Mouse (Mus musculus) yolk sac, embryonic 10.5 days (tissue): ENCODE measurements around the gene G430095P16Rik.

Source experiments
- DNase-seq: peaks from one replicate; pipeline ENCODE4 v3.0.0-alpha.2; 2017; ENCODE audit warnings: low spot score

The G430095P16Rik gene

GRCm38 (mm10) chr8:84723571-84723900 is 729 bp downstream of the G430095P16Rik start:
- peak; percentile 54 for DNase-seq

GRCm38 (mm10) chr8:84724683-84725082 is 1.9 kb downstream of the G430095P16Rik start:
- DNase-seq, result no peak

- no peak for DNase-seq
These were observed 2.6 kb downstream of the G430095P16Rik start for GRCm38 (mm10) chr8:84725246-84725940.

- no peak for DNase-seq
These were observed 3.1 kb downstream of the G430095P16Rik start for GRCm38 (mm10) chr8:84725941-84726259.

GRCm38 (mm10) chr8:84728474-84728873 is 5.7 kb downstream of the G430095P16Rik start:
- DNase-seq, result no peak

GRCm38 (mm10) chr8:84729921-84730362 is 7.1 kb downstream of the G430095P16Rik start:
- no peak for DNase-seq

- DNase-seq, result peak; percentile 46
These were observed 7.9 kb downstream of the G430095P16Rik start for GRCm38 (mm10) chr8:84730541-84731370.

- no peak for DNase-seq
These were observed 8.8 kb downstream of the G430095P16Rik start for GRCm38 (mm10) chr8:84731371-84732177.

- DNase-seq, result no peak
These were observed 9.7 kb downstream of the G430095P16Rik start for GRCm38 (mm10) chr8:84732545-84732944.

- no peak for DNase-seq
These were observed 10.2 kb downstream of the G430095P16Rik start for GRCm38 (mm10) chr8:84732996-84733395.

GRCm38 (mm10) chr8:84733959-84734358 is 11.2 kb downstream of the G430095P16Rik start:
- DNase-seq, result no peak

GRCm38 (mm10) chr8:84734680-84735079 is 11.9 kb downstream of the G430095P16Rik start:
- no peak for DNase-seq

- no peak for DNase-seq
These were observed 12.8 kb downstream of the G430095P16Rik start for GRCm38 (mm10) chr8:84735597-84735996.

GRCm38 (mm10) chr8:84736521-84736920 is 13.7 kb downstream of the G430095P16Rik start:
- DNase-seq, result no peak

- DNase-seq, result peak; percentile 62
These were observed 14.8 kb downstream of the G430095P16Rik start for GRCm38 (mm10) chr8:84737608-84738007.

GRCm38 (mm10) chr8:84738266-84738665 is 15.5 kb downstream of the G430095P16Rik start:
- DNase-seq, result no peak

GRCm38 (mm10) chr8:84738715-84739400 is 16.1 kb downstream of the G430095P16Rik start:
- DNase-seq, result no peak

- DNase-seq, result no peak
These were observed 16.6 kb downstream of the G430095P16Rik start for GRCm38 (mm10) chr8:84739401-84739742.

GRCm38 (mm10) chr8:84740895-84741843 is 18.4 kb downstream of the G430095P16Rik start:
- DNase-seq, result no peak

- peak; percentile 60 for DNase-seq
These were observed 19.6 kb downstream of the G430095P16Rik start for GRCm38 (mm10) chr8:84742171-84743053.
